Mouse (Mus musculus): Measurements from ENCODE around the gene Sub1.

Sub1 gene

DNA sequence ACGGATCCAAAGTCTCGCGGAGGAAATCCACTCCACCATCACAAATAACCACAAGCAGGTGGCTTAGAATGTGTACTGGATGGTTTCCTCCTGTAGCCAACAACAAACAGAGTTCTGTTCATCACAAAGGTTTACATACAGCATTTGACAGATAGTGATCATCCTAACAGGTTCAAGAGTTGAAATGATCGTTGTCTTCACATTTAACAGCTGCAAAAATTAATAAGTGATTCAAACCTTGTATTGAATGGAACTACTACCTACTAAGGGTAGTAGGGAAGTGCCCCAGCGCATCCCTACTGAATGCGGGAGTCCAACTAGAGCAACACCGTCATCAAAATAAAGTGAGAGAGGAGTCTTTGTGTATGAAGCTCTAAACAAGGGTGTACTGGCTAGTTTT is at the start of gene Sub1:
TSS of gene Sub1 (minus strand) at position 101 of the 400 bp plus-strand sequence.
- no peak for DNase-seq (ENCODE audit: low spot score)

DNA sequence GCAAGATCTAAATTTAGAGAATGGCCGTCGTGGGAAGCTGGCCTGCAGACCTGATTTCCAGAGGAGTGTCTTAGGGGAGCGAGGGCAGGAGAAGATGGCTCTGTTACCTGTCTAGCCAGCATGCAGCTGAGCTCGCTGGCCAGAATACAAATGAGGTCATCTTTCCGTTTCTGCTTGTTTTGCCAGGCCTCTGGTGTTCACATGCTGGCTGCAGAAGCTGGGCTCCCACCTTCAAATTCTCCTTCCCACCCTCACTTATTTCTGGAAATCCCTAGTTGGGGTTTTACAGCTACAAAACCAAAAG is 43.6 kb upstream of the Sub1 start:
- DNase-seq (ENCODE audit: low spot score): no peak

DNA sequence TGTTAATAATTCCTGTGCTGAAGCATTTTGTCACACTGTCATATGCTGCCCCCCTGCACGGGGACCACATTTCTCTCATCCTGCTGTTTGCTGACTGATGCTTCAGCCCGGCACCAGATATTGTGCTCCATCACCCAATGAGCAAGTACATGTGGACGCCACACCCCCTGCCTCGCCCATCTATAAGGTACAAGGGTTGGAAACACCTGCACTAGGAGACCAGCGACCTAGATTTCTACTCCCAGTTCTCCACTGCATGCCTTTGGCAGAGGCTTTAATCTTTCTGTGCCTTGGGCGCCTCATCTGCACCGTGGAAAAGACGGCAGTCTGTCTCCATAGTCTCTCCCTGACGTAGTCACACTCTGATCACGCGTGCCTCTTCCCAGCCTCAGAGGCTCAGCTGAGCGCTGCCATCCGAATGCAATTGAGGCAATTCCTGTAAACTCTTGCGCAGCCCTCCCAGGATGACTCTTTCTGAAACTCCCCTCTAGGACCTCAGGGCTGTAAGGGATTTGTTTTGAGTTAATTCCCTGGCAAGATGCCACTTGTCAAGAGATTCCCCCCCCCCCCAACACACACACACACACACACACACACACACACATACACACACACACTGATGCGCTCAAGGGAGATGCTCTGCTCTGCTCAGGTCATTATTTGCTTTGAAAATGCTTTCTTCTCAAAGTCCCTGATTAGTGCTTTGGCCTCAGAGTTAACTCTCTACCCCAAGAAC is 43.1 kb upstream of the Sub1 start:
- no peak for DNase-seq (ENCODE audit: low spot score)

DNA sequence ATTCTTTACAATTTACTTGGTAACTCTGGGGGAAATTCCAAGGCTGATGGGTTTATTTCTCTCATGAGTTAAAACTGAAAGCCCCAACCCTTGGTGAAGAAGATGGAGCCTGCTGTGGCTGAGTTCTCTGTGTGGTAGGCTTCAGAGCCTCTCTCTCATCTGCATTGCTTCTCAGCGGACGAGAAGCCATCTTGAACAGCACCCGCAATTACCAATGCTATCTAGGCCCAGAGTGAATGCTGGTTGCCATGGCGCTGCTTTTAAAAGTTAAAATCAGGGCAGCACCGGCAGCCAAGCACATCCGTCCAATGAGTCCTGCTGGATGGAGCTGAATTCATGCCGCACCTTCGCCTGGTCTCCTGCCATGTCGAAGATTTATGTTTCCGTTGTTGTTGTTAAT is 42.5 kb upstream of the Sub1 start:
- no peak for DNase-seq (ENCODE audit: low spot score)

DNA sequence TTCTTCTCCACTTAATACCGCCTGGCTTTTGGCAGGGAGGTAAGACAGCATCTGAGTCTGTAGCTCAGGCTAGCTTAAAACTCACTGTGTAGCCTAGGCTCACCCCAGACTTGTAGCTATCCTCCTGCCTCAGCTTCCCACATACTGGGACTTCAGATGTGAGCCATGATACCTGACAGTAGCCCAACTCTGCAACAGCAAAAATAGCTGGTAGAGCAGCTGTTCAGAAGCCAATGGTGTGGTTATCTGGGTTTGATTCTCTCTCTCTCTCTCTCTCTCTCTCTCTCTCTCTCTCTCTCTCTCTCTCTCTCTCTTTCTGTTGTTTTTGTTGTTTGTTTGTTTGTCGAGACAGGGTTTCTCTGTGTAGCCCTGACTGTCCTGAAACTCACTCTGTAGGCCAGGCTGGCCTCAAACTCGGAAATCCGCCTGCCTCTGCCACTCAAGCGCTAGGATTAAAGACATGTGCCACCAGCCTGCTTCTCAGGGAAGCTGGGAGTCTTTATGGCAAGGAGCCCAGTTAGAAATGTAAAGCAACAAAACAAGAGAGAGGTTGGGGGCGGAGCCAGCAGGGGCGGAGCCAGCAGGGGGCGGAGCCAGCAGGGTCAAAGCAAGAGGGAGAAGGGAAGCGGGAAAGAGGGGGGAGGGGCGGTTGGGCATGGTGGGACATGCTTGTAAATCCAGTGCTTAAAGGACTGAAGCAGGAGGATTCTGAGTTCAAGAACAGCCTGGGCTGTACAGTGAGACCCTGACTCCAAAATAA is 41.3 kb upstream of the Sub1 start:
- DNase-seq (ENCODE audit: low spot score): no peak

DNA sequence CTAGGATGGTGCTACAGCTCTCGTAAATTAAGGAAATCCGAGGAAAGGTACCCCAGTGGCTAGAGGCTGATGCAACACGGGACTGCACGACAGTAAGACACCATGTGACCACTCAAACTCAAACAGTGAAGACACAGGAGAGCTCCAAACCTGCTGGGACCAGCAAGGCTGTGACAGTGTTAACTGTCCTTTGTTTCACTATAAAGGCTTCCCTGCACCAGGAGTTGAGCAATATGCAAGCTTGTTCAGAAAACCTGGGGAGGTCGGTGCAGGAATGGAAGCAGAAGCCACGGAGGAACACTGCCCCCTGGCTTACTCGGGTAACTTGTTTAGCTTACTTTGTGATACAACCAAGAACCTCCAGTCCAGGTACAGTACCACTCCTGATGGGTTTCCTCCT is 40.4 kb upstream of the Sub1 start:
- no peak for DNase-seq (ENCODE audit: low spot score)

DNA sequence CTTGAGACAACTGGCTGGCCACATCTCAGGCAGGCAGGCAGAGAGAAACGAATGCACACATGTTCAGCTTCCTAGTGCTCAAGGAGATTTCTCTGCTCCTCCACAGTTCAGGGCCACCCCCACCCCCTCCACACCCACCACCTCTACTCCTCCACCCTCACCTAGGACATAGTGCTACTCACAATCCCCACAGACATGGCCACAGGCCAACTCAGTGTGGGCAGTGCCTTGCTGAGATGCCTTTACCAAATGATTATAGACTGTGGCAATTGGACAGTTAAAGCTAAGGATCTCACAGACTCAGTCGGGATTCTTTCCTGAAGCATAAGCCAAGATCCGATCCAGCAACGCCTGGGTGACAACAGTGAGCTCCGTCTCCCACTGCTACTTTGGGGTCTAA is 39.9 kb upstream of the Sub1 start:
- DNase-seq (ENCODE audit: low spot score): no peak

DNA sequence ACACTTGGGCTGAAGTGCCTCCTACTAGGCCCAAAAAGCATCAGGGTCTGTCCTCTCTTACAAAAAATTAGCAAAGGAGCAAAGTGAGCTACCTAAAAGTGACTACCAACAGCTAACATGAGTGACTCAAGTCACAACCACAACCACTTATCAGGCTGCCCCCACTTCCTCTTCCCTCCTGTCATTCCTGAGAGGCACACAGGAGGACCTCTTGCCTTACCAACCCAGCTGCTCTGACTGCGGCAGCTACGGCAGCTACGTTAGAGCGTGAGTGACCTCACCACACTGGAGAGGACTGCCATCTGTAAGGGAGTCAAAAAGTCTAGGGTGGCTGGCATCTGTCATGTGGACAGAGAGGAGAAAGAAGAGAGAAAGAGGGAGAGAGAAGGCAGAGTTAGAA is 37.5 kb upstream of the Sub1 start:
- DNase-seq (ENCODE audit: low spot score): no peak

DNA sequence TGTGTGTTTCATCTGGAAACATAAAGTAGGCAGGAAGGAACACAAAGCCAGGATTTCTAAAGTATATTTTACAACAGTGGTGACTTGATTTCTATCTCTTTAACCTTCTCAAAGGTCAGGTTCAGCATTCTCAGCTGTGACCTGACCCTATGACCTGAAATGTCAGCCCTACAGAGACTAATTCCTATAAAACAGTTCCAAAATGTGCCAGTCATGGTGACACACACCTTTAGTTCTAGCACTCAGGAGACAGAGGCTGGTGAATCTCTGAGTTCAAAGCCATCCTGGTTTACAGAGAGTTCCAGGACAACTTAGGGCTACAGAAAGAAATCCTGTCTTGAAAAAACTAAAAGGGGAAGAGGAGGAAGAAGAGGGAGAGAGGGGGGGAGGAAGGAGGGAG is 36.4 kb upstream of the Sub1 start:
- no peak for DNase-seq (ENCODE audit: low spot score)

DNA sequence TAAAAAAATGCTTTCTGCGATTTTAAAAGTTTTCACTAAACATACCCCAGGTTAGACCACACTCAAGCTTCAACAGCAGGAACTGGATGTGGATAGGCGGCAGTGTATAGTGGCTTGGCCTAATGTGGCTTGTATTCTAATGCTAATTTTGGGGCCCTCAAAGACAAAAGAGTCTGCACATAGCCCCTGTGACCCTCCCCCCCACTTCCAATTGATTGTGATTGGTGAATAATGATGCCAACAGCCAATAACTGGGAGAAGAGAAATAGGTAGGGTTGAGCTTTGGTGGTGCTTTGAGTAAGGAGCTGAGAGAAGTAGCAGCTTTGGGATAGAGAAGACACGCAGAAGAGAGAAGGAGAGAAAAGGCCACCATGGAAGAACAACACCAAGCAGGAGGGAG is 35.7 kb upstream of the Sub1 start:
- no peak for DNase-seq (ENCODE audit: low spot score)

DNA sequence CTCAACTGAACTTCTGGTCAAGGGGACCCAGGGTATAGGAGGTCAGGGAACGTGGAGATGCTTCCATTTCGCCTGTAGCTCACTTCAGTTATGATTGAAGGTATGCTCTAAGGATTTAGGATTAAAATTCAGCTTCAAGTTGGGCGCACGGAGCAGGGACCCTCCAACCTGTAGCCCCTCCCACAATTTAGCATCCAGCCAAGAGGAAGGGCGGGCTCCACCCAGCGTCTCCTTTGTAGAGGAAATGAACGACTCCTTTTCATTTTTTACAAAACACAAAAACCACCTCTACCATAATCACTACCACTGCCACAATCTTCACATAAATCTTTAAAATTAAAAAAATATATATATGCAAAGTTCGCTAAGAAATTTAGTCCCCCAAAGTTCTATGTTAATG is 35.1 kb upstream of the Sub1 start:
- DNase-seq (ENCODE audit: low spot score): no peak

DNA sequence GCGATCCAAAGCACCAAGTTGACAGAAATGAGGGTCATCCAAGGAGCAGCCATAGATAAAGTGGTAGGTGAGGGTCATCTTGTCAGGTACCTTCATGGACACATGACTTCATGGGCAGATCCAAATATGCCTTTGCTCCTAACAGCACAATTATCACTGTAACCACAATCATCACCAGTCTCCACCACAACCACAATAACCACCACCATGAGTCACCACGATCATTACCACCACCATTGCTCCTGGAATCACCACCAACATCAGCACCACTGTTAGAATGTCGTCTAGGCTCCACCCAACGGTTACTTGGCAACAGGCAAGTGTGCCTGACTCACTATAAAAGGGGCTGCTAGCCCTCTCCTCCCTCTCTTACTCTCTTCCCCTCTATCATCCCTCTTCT is 33.4 kb upstream of the Sub1 start:
- no peak for DNase-seq (ENCODE audit: low spot score)

DNA sequence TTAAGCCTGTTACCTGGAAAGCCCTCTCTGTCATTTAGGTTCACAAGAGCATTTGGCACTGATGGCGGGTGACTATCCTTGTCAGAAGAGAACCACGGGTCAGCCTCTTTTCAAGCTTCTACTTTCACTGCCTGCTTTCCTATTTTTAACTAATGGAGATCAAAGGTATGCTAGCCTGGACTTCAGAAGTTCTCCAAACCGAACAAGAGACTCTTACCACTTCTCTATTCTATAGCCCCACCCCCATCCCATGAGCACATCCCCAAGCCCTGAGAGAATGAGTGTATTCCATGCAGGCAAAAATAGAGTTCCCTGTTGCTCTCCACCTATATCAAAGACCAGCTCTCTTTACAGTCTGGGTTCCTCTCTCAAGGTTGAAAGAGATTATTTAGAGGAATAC is 31.0 kb upstream of the Sub1 start:
- DNase-seq (ENCODE audit: low spot score): no peak

DNA sequence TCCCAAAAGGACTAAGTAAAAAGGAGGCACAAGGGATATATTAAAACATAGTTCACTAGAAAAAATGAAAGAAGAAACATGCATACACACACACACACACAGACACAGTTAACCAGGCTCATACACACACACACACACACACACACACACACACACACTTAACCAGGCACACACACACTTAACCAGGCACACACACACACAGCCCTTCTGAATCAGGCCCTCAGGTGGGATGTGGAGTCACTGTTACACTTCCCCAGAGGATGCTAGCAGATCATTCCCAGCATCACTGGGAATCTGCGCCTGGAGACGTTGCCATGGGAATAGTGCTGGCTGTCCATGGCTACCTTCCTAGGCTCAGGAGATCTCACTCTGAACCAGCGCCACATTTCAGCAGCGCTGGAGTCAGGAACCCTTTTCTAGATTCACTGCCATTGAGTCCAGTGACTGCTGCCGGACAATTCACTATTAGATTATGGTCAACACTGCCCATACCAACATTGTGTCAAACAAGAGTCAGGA is 30.2 kb upstream of the Sub1 start:
- DNase-seq (ENCODE audit: low spot score): no peak

DNA sequence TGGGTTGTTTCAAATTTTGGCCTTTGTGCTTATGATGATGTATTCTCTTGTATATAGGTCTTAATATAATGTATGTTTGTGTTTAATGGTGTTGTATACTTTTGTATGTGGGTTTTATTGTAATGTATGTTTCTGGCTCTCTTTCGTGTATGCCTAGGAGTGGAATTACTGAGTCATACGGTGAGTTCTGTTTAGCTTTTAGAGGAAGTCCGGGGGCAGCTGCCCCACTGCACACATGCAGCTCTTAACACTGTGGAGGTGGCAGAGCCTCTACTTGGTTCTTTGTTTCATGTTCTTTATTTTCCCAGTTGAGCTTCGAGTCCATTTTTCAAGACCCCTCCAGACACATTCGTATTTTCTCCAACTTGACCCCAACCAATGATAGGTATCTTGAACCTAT is 29.2 kb upstream of the Sub1 start:
- no peak for DNase-seq (ENCODE audit: low spot score)

DNA sequence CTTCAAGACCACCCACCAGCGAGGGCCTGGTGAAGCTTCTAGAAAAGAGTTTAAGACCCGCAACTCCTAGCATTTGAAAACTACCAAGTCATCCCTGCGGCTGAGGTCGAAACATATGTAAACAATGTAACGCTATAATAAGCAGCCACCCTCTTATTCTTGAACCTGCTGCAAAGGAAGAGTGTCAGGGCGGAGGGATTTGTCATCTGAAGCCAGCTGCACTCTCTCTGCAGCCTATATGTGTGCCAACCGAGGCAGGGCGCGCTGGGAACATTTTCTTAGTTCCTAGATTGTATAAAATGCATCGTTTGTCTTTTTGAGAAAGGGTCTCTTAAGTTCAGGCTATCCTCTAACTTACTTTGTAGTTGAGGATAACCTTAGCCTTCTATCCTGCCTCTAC is 28.6 kb upstream of the Sub1 start:
- no peak for DNase-seq (ENCODE audit: low spot score)

DNA sequence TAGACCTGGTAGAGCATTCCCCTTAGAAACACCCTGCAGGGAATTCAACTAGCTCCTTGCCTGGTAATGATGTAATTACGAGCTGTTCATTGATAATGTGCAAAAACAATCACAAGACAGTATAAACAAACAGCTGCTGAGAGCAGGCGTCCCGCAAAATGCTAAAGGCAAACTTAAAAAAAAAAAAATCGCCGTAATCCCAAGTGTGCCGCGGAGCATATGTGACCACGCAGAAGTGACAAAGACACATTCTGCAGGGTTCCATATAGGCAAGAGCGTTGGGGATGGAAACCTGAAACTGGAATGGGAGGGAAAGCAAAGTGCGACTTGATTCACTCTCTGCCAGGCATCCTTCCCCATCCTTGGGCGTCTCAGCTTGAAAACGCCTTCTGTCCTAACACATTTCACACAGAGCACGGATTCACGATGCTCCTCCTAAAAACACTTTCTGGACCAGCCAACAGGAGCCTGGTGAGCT is 28.0 kb upstream of the Sub1 start:
- DNase-seq (ENCODE audit: low spot score): no peak

DNA sequence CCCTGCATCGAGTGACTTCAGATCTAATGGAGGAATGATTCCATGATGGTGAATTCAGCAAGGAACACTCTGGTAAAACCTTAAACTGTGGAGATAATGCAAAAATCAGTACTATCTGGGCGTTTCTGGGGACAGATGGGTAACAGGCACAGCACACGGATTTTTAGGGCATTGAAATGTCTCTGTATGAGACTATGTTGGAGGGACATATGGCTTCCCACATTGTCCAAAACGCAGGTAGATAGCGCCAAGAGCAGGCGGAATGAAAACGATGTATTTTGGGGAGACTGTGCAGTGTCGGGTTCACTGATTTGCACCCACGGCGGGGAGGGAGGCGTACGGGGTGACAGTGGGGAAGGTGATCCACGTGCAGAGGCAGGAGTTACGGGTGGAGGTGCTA is 22.7 kb upstream of the Sub1 start:
- DNase-seq (ENCODE audit: low spot score): no peak

DNA sequence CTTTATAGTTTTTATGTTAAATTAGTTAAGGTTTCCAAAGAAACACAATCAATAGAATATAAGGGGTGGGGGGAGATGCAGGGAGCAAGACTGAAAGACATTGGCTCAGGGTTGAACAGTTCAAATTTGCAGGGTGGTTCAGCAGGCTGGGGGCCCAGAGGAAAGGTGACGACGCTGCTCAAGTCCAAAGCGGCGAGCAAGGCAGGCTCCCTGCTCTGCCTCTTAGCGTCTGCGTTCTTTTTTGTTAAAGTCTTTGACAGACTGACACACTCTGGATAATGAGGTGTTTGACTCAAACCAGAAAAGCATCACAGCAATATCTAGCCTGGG is 21.6 kb upstream of the Sub1 start:
- no peak for DNase-seq (ENCODE audit: low spot score)

DNA sequence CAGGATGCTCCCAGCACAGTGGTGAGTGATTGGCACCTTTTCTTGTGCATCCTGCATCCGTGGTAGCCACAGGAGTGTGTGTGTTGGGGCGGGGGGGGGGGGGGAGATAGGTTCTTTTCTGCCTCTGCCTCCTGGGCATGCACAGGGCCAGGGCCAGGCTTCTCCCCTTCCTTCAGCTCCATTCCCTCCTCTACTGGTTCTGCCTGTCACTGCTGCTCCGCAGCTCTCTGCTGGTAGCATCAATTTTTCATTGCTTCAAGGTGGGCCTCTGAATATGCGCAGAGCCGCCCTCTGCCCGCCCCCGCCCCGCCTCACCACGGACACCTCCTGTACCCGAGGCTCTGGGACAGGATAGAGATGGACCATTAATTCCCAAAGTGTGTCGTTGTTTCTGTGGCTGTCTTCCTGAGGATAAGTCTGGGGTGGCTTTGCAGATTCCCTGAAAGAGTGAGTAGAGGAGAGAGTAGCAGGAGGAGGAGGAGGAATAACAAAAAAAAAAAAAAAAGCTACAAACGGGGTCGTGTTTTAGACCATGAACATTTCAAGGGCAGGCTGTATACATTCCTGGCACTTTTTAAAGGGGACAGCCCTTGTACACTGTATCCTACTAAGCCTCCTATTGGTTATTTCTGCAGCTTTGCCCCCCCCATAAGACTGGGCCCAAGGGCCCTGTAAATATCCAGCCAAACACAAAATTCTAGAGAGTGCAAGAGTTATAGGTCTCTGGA is 21.1 kb upstream of the Sub1 start:
- no peak for DNase-seq (ENCODE audit: low spot score)

DNA sequence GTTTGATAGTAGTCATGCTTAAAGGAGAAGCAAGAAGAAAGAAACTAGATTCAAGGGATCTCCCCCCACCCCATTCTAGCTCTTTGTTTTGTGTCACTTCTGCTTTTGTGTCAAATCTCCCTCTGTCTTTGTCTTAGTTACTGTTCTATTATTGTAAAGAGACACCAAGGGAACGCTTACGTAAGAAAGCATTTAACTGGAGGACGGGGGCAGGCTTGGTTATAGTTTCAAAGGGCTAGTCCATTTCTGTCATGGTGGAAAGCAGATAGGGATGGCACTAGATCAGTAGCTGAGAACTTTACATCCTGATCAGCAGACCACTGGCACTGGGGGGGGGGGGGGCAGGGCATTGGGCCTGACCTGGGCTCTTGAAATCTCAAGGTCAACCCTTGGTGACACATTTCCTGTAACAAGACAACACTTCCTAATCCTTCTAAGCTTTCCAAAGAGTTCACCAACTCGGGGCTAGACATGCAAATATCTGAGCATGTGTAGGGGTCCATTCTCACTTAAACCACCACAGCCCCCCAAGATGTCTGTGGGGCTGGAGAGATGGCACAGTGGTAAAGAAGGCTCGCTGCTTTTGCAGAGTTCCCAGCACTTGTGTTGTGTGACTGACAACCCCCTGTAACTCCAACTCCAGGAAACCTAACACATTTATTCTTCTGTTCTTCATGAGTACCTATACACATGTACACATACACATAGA is 17.6 kb upstream of the Sub1 start:
- no peak for DNase-seq (ENCODE audit: low spot score)

DNA sequence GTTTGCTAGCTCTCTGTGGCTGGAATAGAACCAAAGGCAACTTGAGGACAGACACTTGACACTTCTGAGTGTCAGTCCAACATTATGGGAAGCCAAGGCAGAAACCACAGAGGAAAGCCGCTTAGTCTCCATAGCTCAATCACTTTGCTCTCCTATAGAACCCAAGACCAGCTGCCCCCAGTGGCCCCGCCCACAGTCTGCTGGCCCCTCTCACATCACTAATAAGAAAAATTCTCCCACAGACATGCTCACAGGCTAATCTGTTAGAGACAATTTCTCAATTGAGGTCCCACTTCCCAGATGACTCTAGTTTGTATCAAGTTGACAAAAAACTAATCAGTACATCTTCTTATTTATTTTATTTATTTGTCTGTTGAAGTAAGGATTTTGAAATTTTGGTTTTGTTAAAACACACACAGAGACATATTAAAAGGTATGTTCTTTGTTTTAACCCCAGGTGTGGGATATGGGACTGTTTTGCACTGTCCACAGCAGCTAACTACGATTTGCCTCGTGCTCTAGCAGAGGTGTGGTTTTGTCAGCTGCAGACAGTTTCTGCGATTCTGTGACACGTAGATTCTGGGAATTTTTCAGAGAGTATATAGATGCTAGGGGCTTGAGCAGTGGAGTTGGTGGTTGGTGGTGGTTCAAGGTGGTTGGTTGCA is 16.9 kb upstream of the Sub1 start:
- DNase-seq (ENCODE audit: low spot score): no peak

All from ovary, adult 18-20 months (tissue).